Mouse (Mus musculus) forebrain, embryonic 10.5 days (tissue): ENCODE results near the gene Ankrd11. TPM values are rescaled to one million over a fixed set of nuclear protein-coding genes. Genes with fewer than 3 reads are reported as not detected.

Source experiments
- DNase-seq: peaks from one replicate; pipeline ENCODE4 v3.0.0-alpha.2; 2017; ENCODE audit warnings: low spot score; ENCODE audit errors: extremely low spot score
- H3K27ac ChIP-seq: fragments of 300-500 bp; sonication (generic); 2 replicates; pipeline ENCODE4 v1.5.1; 2016; ENCODE audit warnings: mild to moderate bottlenecking
- H3K27me3 ChIP-seq: fragments of 300-500 bp; sonication (generic); 2 replicates; pipeline ENCODE4 v1.6.1; 2016; ENCODE audit warnings: mild to moderate bottlenecking; ENCODE audit not compliant: poor library complexity, severe bottlenecking
- H3K36me3 ChIP-seq: fragments of 300-500 bp; sonication (generic); replicated peaks from 2 replicates; pipeline ENCODE4 v1.6.1; 2016; ENCODE audit warnings: mild to moderate bottlenecking, moderate library complexity
- H3K4me1 ChIP-seq: fragments of 300-500 bp; sonication (generic); 2 replicates; pipeline ENCODE4 v1.6.1; 2016
- H3K4me3 ChIP-seq: fragments of 300-500 bp; sonication (generic); 2 replicates; pipeline ENCODE4 v1.5.1; 2016; ENCODE audit warnings: mild to moderate bottlenecking, moderate library complexity
- H3K9me3 ChIP-seq: fragments of 300-500 bp; sonication (generic); 2 replicates; pipeline ENCODE4 v1.6.1; 2016; ENCODE audit warnings: mild to moderate bottlenecking, moderate library complexity
- WGBS: fragments of 180-500 bp; shearing (Covaris S2); methylation state at CpG from one replicate; pipeline ENCODE4 v1.1.7; 2016; 5-methylcytosine and 5-hydroxymethylcytosine counted together
- polyA plus RNA-seq: library from polyadenylated mRNA; unstranded; fragments of >200 nt; fragmentation: Nextera tagmentation; extraction: Ambion mirVana; gene quantifications from 2 replicates; pipeline ENCODE4 v1.2.1, GENCODE M21; 2016

The Ankrd11 gene
- polyA plus RNA-seq, 1 experiment from 2014 or later = 33.8 TPM

- H3K4me1 ChIP-seq = peaks cover 46% of the 10 kb centered on the region
- H3K9me3 ChIP-seq = no peaks in the 10 kb centered on the region
- DNase-seq = peak; percentile 43
- 29% methylated on average over 11 of the region's 11 CpGs for WGBS
- peaks cover 30% of the 10 kb centered on the region for H3K27me3 ChIP-seq
- H3K36me3 ChIP-seq = no peaks in the 10 kb centered on the region
- H3K27ac ChIP-seq = peak overlapping the region; percentile 48; the same call in 1 of the 2 replicates
- no peak overlapping the region for H3K4me3 ChIP-seq
Measured at GRCm38 (mm10) chr8:122853340-122853771, 188.7 kb downstream of the Ankrd11 start.

DNA sequence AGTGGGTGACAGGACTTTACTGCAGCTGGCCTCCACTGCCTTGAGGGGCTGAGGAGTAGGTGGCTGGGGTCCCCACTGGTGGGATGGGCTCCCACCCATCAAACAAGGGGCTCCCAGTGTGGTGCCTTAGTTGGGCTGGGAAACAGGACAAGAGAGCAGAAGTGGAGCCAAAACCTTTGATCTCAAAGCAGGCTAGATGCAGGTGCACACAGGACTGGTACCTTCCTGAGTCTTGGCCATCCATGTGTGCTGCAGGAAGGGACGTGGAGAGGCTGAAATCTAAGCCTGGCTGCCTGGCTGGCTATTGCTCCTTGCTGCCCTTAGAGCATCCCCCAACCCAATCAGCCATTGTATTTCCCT, 189.6 kb downstream of the Ankrd11 start:
- no peaks in the 10 kb centered on the region for H3K9me3 ChIP-seq
- no peak overlapping the region for H3K27ac ChIP-seq
- no peak for DNase-seq
- no peak overlapping the region for H3K4me3 ChIP-seq
- WGBS = 48% methylated on average over 1 of the region's 1 CpGs
- no peaks in the 10 kb centered on the region for H3K36me3 ChIP-seq
- peaks cover 53% of the 10 kb centered on the region for H3K4me1 ChIP-seq
- peaks cover 33% of the 10 kb centered on the region for H3K27me3 ChIP-seq

- H3K27me3 ChIP-seq = peaks cover 37% of the 10 kb centered on the region
- WGBS = 86% methylated on average over 12 of the region's 12 CpGs
- H3K9me3 ChIP-seq = no peaks in the 10 kb centered on the region
- H3K4me3 ChIP-seq = no peak overlapping the region
- H3K4me1 ChIP-seq = peaks cover 53% of the 10 kb centered on the region
- H3K36me3 ChIP-seq = no peaks in the 10 kb centered on the region
- no peak overlapping the region for H3K27ac ChIP-seq
- no peak for DNase-seq
Measured at GRCm38 (mm10) chr8:122851692-122852545, 190.2 kb downstream of the Ankrd11 start.

GRCm38 (mm10) chr8:122850641-122851240, 191.3 kb downstream of the Ankrd11 start:
- Histone ChIP-seq H3K4me1 (peaks cover 53% of the 10 kb centered on the region), H3K9me3 (no peaks in the 10 kb centered on the region), H3K27ac (no peak overlapping the region), H3K27me3 (peaks cover 42% of the 10 kb centered on the region), H3K36me3 (no peaks in the 10 kb centered on the region), H3K4me3 (no peak overlapping the region)
- DNase-seq = no peak
- 71% methylated on average over 3 of the region's 3 CpGs for WGBS

DNA sequence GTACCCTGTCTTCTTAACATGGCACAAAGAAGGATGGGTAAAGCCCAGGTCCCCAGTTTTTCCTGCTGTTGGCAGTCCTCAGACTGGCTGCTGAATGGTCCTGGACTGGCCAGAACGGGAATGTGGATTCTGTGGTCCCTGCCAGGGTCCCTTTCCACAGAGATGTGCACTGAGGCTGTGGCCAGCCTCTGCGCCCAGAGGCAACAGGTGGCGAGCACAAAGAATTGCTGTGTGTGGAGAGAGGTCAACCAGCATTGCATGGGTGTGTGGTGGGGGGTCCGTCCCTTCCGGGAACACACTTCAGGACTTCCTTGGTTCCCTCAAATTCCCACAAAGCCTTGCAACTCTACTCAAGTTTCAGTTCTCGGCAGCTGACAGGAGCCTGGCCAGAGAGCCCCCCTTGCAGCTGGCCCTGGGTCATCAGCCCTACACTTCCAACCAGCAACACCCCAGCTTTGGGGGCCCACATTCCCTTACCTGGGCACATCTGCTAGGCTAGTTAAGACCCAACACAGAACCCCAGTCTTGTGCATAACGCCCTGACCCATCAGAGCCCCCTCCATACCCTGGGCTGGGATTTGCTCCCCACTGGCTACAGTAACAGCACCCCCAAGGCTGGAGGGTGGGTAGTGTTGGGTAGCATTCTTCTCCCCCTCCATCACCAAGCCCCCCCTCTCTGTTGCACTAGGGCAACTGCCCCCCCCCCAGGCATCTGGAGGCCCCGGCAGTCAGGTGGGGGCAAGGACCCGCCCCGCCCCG, 192.7 kb downstream of the Ankrd11 start:
- Histone ChIP-seq H3K27me3 (peaks cover 42% of the 10 kb centered on the region), H3K4me3 (no peak overlapping the region), H3K27ac (no peak overlapping the region), H3K9me3 (no peaks in the 10 kb centered on the region), H3K4me1 (peaks cover 52% of the 10 kb centered on the region), H3K36me3 (no peaks in the 10 kb centered on the region)
- no peak for DNase-seq
- WGBS = 70% methylated on average over 11 of the region's 11 CpGs

DNA sequence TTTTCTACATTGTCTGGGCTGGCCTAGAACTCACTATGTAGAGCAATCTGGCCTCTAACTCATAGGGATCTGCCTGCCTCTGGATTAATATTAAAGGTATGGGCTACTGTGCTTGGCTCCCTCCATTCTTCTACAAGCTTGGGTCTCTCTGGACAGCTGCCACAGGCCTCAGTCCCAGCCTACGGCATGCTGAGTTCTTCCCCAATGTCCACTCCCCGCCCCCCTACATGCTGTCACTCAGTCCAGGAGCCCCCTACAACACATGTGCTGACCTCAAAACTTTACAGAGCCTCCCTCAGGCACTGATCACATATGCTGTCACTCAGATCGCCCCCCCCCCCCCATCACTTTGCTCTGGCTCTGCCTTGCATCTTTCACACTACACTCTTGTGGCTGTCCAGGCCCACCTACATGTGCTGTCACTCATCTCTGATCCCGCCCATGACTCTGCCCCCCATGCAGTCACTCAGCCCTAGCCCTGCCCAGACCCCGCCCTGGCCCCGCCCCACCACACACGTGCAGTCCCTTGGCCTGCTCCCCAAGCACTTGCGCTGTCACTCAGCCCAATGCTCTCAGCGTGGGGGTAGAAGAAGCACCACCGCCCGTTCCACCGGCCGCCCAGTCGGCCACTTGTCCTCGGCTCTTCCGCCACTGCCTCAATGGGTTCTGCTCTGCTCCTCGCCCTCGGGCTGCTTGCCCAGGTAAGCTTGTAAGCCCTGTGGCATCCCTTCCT, 194.1 kb downstream of the Ankrd11 start, which contains the start of gene Cdh15:
TSS of gene Cdh15 (plus strand) at position 138 of the 733 bp plus-strand sequence.
- peak within 1 kb of the TSS; percentile 34 for H3K4me3 ChIP-seq
- H3K27me3 ChIP-seq = peaks cover 42% of the 10 kb centered on the region
- H3K27ac ChIP-seq = no peak within 1 kb of the TSS
- H3K4me1 ChIP-seq = peaks cover 38% of the 10 kb centered on the region
- WGBS = 12% methylated on average over 18 of the region's 18 CpGs
- no peaks in the 10 kb centered on the region for H3K36me3 ChIP-seq
- peak; percentile 61 for DNase-seq
- no peaks in the 10 kb centered on the region for H3K9me3 ChIP-seq

DNA sequence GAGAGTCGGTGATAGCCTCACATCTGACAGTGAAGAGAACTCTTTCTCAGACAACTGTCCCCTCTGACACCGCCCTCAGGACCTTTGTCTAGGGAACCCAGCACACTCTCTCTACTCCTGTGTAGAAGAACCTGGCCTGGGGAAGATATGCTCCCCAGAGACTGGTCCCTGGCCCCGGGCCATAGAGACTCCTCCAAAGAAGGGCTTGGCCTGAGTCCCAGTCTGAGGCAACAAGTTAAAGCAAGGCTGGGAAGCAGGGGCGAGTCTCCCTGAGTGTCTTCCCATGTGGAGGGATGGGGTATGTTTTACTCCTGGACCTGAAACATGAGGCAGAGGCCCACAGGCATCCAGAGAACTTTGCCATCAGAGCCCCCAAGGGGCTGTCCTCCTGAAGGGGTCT, 196.4 kb downstream of the Ankrd11 start:
- Histone ChIP-seq H3K9me3 (no peaks in the 10 kb centered on the region), H3K27ac (no peak overlapping the region), H3K36me3 (no peaks in the 10 kb centered on the region), H3K4me3 (no peak overlapping the region), H3K4me1 (peaks cover 27% of the 10 kb centered on the region), H3K27me3 (peaks cover 33% of the 10 kb centered on the region)
- 84% methylated on average over 4 of the region's 4 CpGs for WGBS
- no peak for DNase-seq

DNA sequence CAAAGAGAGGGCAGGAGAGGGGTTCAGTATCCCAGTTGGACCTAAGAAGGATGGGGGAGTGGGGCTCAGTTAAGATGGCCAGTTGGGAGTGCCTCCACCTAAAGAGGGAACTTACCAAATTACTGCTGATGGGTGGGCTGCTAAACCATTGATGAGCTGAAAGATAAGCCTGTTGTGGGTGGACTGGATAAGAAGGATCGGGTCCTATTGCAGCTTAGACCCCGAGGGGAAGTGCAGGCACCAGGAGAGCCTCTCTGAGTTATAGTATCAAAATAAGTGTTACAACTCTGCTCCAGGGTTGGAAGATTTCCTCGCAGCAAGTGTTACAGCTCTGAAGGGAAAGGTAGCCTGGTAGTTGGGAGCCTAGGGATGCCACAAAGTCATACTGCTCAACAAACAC, 197.9 kb downstream of the Ankrd11 start:
- Histone ChIP-seq H3K4me3 (no peak overlapping the region), H3K27ac (no peak overlapping the region), H3K4me1 (peaks cover 20% of the 10 kb centered on the region), H3K27me3 (peaks cover 20% of the 10 kb centered on the region), H3K36me3 (no peaks in the 10 kb centered on the region), H3K9me3 (no peaks in the 10 kb centered on the region)
- DNase-seq = no peak
- 70% methylated on average over 3 of the region's 3 CpGs for WGBS

- peaks cover 6% of the 10 kb centered on the region; the same call in 1 of the 2 replicates for H3K4me1 ChIP-seq
- H3K27ac ChIP-seq = no peak overlapping the region
- 0 out of 2 replicates have a peak, but pooled peaks cover 3% of the 10 kb centered on the region for H3K27me3 ChIP-seq
- no peak for DNase-seq
- H3K9me3 ChIP-seq = no peaks in the 10 kb centered on the region
- no peak overlapping the region for H3K4me3 ChIP-seq
- no peaks in the 10 kb centered on the region for H3K36me3 ChIP-seq
- 91% methylated on average over 13 of the region's 13 CpGs for WGBS
Measured at GRCm38 (mm10) chr8:122836696-122837095, 205.4 kb downstream of the Ankrd11 start.

- Histone ChIP-seq H3K27ac (no peak overlapping the region), H3K27me3 (0 out of 2 replicates have a peak, but pooled peaks cover 4% of the 10 kb centered on the region), H3K36me3 (no peaks in the 10 kb centered on the region), H3K4me3 (no peak overlapping the region), H3K4me1 (peaks cover 6% of the 10 kb centered on the region; the same call in 1 of the 2 replicates), H3K9me3 (no peaks in the 10 kb centered on the region)
- DNase-seq = no peak
- WGBS = 89% methylated on average over 12 of the region's 12 CpGs
Measured at GRCm38 (mm10) chr8:122836199-122836598, 205.9 kb downstream of the Ankrd11 start.

GRCm38 (mm10) chr8:122834971-122835370, 207.1 kb downstream of the Ankrd11 start:
- H3K27me3 ChIP-seq = 0 out of 2 replicates have a peak, but pooled peaks cover 4% of the 10 kb centered on the region
- DNase-seq = peak; percentile 74
- H3K9me3 ChIP-seq = no peaks in the 10 kb centered on the region
- H3K36me3 ChIP-seq = no peaks in the 10 kb centered on the region
- no peak overlapping the region for H3K4me3 ChIP-seq
- WGBS = 39% methylated on average over 8 of the region's 8 CpGs
- H3K4me1 ChIP-seq = no peaks in the 10 kb centered on the region; the same call in 1 of the 2 replicates
- no peak overlapping the region for H3K27ac ChIP-seq

DNA sequence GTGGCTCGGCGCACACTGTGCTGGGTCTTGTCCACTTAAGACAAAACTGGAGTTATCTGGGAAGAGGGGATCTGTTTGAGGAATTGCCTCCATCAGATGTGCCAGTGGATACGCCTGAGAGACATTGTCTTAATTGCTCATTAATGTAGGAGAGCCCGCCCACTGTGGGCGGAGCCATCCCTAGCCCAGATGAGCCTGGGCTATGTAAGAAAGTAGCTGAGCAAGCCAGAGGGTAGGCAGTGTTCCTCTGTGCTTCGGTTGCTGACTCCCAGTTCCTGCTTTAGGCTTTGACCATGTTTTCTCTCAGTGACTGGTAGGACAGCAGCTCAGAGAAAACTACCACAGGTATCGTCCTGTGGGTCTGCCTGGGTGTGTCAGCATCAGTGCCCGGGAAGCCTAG, 207.7 kb downstream of the Ankrd11 start:
- no peak overlapping the region for H3K27ac ChIP-seq
- no peaks in the 10 kb centered on the region for H3K9me3 ChIP-seq
- H3K4me3 ChIP-seq = no peak overlapping the region
- no peaks in the 10 kb centered on the region for H3K36me3 ChIP-seq
- no peak for DNase-seq
- peaks cover 6% of the 10 kb centered on the region; the same call in 1 of the 2 replicates for H3K27me3 ChIP-seq
- H3K4me1 ChIP-seq = no peaks in the 10 kb centered on the region; the same call in 1 of the 2 replicates
- 88% methylated on average over 8 of the region's 8 CpGs for WGBS
